Mouse (Mus musculus) cerebellum, postnatal 4 days (tissue): ENCODE measurements around the gene Nom1.

Experiments
- DNase-seq, 2 experiments: peaks; one replicate each; pipeline ENCODE4 v3.0.0; 2022; ENCODE audit warnings: low spot score in 2 of 2, mixed read lengths in 1 of 2

Gene Nom1

DNA sequence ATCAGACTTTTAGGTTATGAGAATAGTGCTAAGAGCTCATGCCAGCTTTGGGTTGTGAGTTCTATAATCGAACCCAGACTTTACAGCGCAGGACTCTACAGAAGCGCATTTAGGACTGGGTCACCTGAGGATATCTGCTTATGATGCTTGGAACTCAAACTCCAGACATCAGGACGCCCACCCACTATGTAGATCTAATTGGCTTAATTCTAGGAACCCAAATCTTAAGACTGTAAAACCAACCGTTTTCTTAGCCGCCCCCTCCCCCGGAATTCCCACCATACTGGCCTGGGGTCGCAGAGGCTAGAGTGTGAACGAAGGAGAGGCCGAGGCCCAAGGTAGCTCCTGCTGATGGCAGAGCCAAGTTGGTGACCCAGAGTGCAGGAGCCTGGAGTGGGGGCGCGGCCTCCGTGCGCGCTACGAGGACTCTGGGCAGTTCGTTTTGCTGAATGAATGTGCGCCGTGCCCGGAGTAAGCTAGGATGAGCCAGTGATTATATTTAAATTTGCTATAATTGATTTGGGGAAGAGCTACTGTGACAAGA is 36.5 kb downstream of the Nom1 start:
- DNase-seq = no peak

- DNase-seq = no peak
Observed at GRCm38 (mm10) chr5:29471396-29471795, 36.9 kb downstream of the Nom1 start.

GRCm38 (mm10) chr5:29471855-29472665 is 37.6 kb downstream of the Nom1 start:
- DNase-seq = no peak

DNA sequence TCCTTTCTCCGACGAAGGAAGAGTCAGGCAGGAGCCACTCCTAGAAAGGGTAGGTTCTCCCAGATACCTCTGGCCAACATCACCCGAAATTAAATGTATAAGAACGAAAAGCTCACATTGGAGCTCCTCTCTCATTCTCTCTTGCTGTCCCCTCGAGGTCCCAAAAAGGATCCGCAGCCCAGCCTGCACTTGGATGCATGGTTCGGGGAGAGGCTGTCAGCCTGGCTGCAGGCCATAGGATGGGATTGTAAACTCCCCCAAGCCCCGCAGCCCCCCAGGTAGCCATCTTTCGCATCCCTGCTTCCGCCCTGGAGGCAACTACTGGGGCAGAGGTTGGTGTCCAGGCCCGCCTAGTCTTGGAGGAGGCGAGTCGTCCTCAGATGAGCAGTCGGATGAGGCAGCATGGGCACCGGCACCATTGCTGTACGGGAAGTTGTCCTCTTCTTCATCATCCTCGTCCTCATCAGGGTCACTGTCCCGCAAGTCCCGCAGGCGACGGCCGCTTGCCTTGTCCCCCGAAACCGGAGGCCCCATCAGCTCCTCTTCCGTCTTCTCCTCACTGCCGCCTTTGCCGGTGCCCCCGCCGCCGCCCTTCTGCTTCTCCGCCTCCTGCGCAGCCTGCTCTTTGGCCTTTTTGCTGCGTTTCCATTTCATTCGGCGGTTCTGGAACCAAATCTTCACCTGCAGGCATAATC is 39.2 kb downstream of the Nom1 start:
- DNase-seq = no peak

- DNase-seq = no peak
Observed at GRCm38 (mm10) chr5:29474246-29474960, 39.9 kb downstream of the Nom1 start.

DNA sequence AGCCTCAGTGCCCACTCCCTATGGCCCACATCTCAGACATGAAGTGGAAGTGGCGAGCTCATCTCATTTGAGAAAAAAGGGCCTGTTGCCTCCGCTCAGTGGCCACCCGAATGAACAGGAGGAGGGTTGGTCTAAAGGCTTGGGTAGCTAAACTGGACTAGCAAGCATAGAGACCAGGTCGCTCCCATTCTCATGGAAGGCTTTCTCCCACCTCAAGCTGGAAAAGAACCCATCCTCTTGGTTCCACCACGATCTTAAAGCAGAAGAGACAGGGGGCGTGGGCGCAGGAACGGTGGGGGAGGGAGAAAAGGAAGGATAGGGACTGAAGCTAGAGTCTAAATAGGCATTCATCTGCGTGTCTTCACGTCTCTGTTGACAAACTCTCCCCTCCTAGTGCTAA is 40.6 kb downstream of the Nom1 start:
- DNase-seq = no peak

DNA sequence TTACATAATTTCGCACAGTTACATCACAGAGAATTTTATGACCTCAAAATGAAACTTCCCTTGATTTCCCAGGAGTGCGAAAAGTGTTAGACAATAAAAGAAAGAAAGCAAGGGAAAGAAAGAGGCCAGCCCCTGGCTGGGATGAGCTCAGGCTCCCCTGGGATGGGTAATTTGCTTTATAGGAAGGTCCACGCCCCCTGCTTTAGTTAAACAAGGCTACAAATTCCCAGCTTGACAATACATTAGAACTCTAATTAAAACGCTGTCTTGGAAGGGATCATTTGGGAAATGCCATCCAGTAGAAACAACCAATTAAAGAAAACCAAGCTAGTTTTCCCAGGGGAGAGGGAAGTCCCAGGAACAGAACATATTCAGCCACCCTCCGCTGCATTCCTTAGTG is 41.1 kb downstream of the Nom1 start:
- DNase-seq = no peak

DNA sequence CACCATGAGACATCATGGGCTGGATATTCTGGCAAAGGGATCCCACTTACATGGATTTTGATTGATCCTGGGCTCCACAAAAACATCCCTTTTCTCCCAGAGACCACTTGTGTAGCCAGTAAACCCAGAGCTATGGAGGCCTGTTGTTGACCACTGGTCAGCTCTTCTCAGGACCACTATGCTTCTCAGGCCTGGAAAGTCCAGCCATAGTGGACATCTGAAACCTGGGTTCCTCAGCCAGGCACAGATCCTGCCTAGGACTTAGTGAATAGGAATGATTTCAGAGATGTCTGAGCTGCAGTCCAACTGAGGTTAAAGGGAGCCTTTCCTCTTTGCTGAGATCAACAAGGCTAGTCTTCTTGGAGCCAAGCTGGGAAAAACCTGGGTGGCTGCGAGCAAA is 41.6 kb downstream of the Nom1 start:
- DNase-seq = no peak

- DNase-seq = no peak
Observed at GRCm38 (mm10) chr5:29477474-29478207, 43.2 kb downstream of the Nom1 start.

DNA sequence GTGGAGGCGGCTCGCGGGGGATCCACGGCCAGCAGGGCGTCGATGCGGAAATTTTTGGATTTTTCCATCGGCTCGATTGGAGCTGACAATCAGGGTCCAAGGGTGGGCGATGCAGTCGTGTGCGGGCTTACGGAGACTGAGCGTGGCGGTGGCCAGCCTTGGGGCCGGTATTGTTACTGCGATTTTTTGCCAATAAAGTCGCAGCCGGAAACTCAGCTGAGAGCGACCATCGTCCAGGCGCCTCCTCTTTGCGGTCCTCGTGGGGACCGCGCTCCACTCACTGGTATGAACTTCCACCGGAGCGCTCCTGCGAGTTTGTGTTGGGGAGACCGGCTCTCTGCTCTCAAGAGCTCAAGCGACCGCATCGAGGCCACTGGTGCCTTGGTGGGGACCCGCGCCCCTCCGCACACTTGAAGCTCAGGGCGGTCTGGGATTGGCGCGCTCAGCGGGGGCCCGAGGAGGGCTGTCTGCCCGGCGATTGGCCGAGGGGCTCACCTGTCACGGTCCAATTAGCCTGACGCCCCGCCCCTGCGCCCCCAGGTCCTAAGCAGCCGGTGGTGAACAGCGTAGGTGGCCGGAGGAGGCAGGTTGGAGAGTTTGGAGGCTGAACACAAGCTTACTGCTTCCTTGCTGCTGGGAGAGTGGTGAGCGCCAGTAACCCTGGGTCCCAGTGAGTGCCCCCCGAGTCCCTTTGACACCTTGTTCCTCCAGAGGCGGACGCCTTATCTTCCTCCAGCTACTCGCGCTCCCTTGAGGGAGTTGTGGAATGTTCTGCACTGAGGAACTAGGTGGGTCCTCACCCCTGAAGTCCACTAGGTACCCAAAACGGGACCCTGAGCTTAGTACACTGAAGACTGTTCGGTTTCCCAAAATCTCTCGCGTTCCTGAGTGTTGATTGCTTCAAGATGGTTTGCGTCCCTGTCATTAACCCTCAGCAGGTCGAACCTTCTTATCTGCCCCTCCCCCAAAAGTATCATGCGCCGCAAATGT is 44.0 kb downstream of the Nom1 start, which contains the start of gene Mnx1:
Gene Mnx1, minus strand, starts transcription at position 263 of the 990 bp plus-strand sequence.
- DNase-seq = no peak

- DNase-seq = no peak
Observed at GRCm38 (mm10) chr5:29479198-29479593, 44.7 kb downstream of the Nom1 start.

- no peak for DNase-seq
Observed at GRCm38 (mm10) chr5:29483801-29484200, 49.3 kb downstream of the Nom1 start.

DNA sequence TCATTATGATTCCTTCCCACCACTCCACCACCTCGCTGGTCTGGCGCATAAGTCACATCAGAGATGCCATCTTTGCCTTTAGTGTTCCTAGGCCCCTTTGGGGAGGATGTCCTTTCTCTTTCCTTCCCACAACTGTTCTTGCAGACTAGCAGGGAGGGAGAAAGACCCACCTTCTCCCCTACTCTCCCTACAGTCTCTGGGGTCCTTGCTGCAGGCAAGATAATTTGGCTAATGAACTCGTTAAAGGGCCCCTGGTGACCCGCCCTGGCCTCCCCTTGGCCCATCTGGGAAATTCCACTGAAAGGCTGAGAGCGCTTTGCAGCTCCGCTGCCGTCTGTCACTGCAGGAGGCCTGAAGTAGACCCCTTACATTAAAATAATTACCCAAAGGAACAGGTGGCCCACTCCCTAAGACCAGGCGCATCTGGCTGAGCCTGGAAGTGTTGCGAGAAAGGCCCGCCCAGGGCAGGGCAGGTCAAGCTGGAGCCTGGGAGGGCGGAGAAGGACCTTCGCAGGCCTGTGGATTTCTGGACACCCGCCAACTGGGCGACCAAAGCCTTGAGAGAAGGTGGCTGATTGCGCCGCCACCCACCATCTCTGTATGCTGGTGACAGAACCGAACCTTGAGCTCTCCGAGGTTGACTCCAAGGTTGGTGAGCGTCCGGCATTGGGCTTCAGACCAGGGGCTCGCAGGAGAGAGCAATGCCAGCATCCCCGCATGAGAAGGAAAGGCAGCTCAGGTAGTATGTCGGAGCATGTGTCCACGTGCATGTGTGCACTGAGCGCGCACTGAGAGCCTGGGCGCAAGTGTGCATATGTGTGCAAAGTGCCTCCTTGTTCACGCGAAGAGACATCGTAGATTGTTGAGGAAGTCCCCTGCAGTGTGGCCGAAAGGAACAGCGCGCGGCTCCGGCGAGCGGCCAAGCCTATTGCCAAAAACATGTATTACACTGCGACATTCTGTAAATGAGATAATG is 50.8 kb downstream of the Nom1 start:
- DNase-seq = no peak

- DNase-seq = no peak
Observed at GRCm38 (mm10) chr5:29485941-29486320, 51.5 kb downstream of the Nom1 start.

DNA sequence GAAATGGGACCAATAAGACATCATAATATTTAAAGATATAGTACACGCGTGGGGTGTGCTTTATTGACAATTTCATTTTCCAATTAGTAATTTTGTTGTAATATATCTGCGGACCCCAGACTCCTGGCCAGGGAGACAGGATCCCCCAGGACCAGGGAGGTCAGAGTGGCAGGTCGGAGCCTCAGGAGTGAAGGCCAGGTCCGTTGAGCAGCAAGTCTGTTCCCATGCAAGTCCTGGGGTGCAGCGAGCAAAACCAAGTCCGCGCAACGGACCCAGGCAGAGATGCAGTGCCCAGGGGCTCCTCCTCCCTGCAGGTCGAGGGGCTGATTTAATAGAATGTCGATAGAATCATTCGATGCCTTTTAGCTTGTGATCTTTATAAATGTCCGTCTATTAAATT is 52.9 kb downstream of the Nom1 start:
- no peak for DNase-seq

- no peak for DNase-seq
Observed at GRCm38 (mm10) chr5:29507013-29507412, 72.5 kb downstream of the Nom1 start.
